Mouse (Mus musculus): Measurements from ENCODE around the gene Spink8. TPM values are rescaled to one million over a fixed set of nuclear protein-coding genes. Genes with fewer than 3 reads are reported as not detected.

Spink8 gene
- total RNA-seq, 4 experiments from 2014 or later = not detected

DNA sequence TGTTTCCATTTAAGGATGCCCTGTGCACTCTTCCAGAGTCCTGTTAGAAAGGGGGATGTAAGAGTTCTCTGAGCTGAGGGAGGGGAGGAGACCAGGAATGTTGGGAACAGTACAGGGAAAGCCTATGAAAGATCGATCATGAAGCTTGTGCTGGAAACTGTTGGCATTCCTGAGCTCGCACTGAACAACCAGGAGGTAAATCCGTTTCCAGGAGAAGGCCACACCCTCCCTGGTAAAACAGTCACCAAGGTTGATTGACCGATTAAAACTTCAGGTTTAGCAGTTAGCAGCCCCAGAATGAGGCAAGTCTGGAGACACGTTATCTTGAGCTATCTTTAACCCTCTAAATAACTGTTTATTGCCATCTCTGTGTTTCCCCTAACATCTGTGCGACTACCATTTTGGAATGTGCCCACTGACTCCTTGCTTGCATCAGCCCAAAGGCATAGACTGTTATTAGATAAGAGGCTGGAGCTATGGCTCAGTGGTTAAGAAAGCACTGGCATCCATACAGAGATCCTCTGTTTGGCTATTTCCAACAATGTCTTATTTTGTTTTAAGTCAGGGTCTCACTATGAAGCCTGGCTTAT lies 59.0 kb downstream of the Spink8 start:
- DNase-seq (ENCODE audit: low spot score) = no peak

DNA sequence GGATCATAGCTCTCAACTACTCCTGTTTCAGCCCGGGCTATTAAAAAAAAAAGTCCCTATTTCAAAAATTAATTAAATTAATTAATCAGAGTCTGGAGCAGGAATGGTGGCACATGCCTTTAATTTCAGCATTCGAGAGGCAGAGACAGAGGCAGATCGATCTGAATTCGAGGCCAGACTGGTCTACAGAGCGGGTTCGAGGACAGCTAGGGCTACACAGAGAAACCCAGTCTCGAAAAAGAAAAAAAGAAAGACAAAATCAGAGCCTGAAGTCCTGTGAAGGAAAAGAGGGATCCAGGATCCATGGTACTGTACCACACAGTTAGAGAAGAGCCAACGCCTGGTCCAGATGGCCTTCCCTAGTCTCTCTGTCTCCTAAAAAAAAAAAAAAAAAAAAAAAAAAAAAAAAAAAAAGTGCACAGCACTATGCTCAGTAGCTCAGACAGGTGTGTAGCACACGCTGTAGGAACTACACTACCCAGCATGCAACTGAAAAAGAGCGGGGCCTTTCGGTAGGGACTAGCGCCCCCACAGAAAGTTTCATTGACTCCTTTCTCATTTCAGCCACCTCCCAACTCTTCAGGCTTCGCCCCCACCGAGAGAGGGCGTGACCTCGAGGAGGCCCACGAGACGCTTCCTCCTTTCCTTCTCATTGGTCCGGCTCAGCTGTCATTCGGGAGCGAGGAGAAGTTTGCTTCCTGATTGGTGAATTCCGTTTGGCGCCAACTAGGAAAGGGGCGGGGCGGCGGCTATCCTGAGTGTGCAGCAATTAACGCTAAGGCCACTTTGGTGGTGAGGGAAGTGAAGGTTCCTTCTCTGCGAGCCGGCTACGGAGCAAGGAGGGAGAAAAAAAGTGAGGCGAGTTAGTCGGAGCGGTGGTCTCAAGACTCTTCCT lies 63.0 kb downstream of the Spink8 start, which contains the start of gene Cdc25a:
Gene Cdc25a (plus strand): TSS at position 783 of the 895 bp plus-strand sequence.
- peak; percentile 99 for DNase-seq (ENCODE audit: low spot score)

DNA sequence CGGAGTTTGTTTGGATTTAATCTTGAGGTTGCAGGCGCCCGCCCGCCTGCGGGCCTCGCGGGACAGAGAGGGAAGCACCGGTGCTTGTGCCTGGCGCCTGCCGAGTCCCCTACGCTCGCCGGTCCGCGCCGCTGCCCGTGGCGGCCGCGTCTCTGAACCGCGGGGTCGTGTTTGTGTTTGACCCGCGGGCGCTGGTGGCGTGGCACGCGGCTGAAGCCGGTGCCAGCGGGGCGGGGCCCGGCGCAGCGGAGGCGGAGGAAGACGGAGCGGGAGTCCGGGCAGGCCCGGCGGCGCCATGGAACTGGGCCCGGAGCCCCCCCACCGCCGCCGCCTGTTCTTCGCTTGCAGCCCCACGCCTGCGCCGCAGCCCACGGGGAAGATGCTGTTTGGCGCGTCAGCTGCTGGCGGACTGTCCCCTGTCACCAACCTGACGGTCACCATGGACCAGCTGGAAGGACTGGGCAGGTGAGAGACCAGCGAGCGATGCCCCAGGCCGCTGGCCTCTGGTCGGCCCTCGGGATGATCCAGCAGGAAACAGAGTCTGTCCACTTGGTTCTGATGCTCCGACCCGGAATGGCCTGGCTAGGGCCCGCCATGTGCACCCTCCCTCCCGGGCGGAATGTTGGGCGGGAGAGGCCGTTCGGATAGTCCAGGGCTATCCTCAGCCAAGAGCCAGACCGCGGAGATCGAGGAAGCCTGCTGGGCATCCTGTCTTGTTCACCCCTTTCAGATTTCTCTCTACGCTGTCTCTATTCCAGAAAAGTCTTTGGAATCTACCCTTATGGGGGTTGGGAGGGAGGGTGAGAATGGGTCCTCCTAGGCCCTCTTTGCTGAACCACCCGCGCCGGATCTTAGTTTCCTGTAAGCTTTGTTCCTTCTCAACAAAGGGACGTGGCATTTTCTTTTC lies 63.9 kb downstream of the Spink8 start:
- DNase-seq (ENCODE audit: low spot score) = no peak

Other genes with a start within 250 kb of the Spink8 start
- gene Fbxw15, start 244.0 kb upstream of the Spink8 start, total RNA-seq (2022) = not detected
- not detected for gene Fbxw24, start 186.2 kb upstream of the Spink8 start, total RNA-seq (2022)
- not detected for gene Fbxw25, start 147.6 kb upstream of the Spink8 start, total RNA-seq (2022)
- not detected for gene Fbxw18, start 109.6 kb upstream of the Spink8 start, total RNA-seq (2022)
- gene Fbxw26, start 66.2 kb upstream of the Spink8 start, total RNA-seq (2022) = not detected
- gene Fbxw27, start 21.6 kb upstream of the Spink8 start, total RNA-seq (2022) = not detected
- 10 to 100 TPM; 16.8 to 24.9 (median 19.7) TPM for gene Nme6, start 20.5 kb downstream of the Spink8 start, total RNA-seq (2022)
- under 1 TPM in 1 of 4 experiments, not detected in 3; 0.49 TPM for gene Camp, start 37.3 kb downstream of the Spink8 start, total RNA-seq (2022)
- gene Cdc25a, start 63.3 kb downstream of the Spink8 start, total RNA-seq (2022) = 1 to 10 TPM; 4.8 to 5.6 (median 5.2) TPM
- 100 to 1,000 TPM; 319 to 422 (median 395) TPM for gene Map4, start 119.2 kb downstream of the Spink8 start, total RNA-seq (2022)

All from heart, adult 8-10 months (tissue).